Comparison of ENCODE assay signal across 24 mouse cellular contexts in genomic region chr6:148959540-148960238, GRCm38 (mm10). TPM values are rescaled to one million over a fixed set of nuclear protein-coding genes. Genes with fewer than 3 reads are reported as not detected.
A peak's percentile ranks its signal among the peaks of the same experiment; 100 is the strongest.
DNase-seq lines count a peak whose midpoint lies in the region; ATAC-seq and TF ChIP-seq lines count a peak whose summit lies in the region.
"Had no signal": no experiment of that assay in that cellular context is flagged by ENCODE, and none has a peak within 500 bp of the region (broad histone marks: within the 10 kb centered on the region; RNA-seq: fewer than 3 reads in every experiment).

No protein-coding gene starts in this region.

- no peak overlapping the region for H3K27ac ChIP-seq in kidney, postnatal 0 days
- no peak overlapping the region for H3K27ac ChIP-seq in kidney, adult 2 months (ENCODE audit: insufficient read depth, low read depth, low read length)
- H3K27ac ChIP-seq in embryonic facial prominence, embryonic 15.5 days (replicated peaks): peak overlapping the region; percentile 41; the same call in 1 of the 2 replicates
- H3K27ac ChIP-seq in limb, embryonic 14.5 days (replicated peaks; ENCODE audit: low read depth, low read length): no peak overlapping the region
- H3K27ac ChIP-seq in gastrocnemius, adult 2 months: no peak overlapping the region
- H3K27ac ChIP-seq: embryonic facial prominence, embryonic 12.5 days; forebrain, embryonic 12.5 days; heart, adult 2 months; heart, embryonic 15.5 days; hindbrain, embryonic 10.5 days; hindbrain, embryonic 14.5 days; intestine, embryonic 15.5 days had no signal

- DNase-seq in kidney, postnatal 0 days (ENCODE audit: low spot score): peak; percentile 36
- no peak for DNase-seq in kidney, adult 2 months
- peak; percentile 64 for DNase-seq in gonadal fat pad, adult 2 months (ENCODE audit: low read depth)
- DNase-seq in limb, embryonic 14.5 days (ENCODE audit: low spot score): peak; percentile 38
- no peak for DNase-seq in gastrocnemius, adult 2 months
- DNase-seq in left cerebral cortex, adult 8-10 months (ENCODE audit: low spot score in 2 of 2): no peak
- DNase-seq: adrenal gland, postnatal 25 days; cerebellum, adult 18-20 months; cerebellum, postnatal 10 days; embryo, embryonic 11 days; gastrocnemius, postnatal 36 days; heart, adult 2 months; heart, postnatal 14 days had no signal

- H3K9me3 ChIP-seq in kidney, postnatal 0 days (replicated peaks; ENCODE audit: low read length): no peaks in the 10 kb centered on the region
- H3K9me3 ChIP-seq in embryonic facial prominence, embryonic 15.5 days (replicated peaks): no peaks in the 10 kb centered on the region
- H3K9me3 ChIP-seq in limb, embryonic 14.5 days (ENCODE audit: control insufficient read depth, low read length): no peaks in the 10 kb centered on the region
- H3K9me3 ChIP-seq: embryonic facial prominence, embryonic 12.5 days; forebrain, embryonic 12.5 days; heart, embryonic 15.5 days; hindbrain, embryonic 10.5 days; intestine, embryonic 15.5 days had no signal

- no peak overlapping the region for H3K9ac ChIP-seq in kidney, postnatal 0 days (ENCODE audit: low read depth, low read length)
- H3K9ac ChIP-seq in embryonic facial prominence, embryonic 15.5 days: no peak overlapping the region
- H3K9ac ChIP-seq in limb, embryonic 14.5 days (ENCODE audit: low read depth, low read length, severe bottlenecking): no peak overlapping the region
- H3K9ac ChIP-seq: embryonic facial prominence, embryonic 12.5 days; forebrain, embryonic 12.5 days; heart, embryonic 15.5 days; hindbrain, embryonic 14.5 days; intestine, embryonic 15.5 days had no signal

- H3K36me3 ChIP-seq in kidney, postnatal 0 days (ENCODE audit: insufficient read depth, low read length): no peaks in the 10 kb centered on the region
- H3K36me3 ChIP-seq in kidney, adult 2 months (ENCODE audit: control insufficient read depth, insufficient read depth, low read length): no peaks in the 10 kb centered on the region
- no peaks in the 10 kb centered on the region for H3K36me3 ChIP-seq in embryonic facial prominence, embryonic 15.5 days
- H3K36me3 ChIP-seq in limb, embryonic 14.5 days (ENCODE audit: control insufficient read depth, insufficient read depth, low read length): no peaks in the 10 kb centered on the region
- H3K36me3 ChIP-seq: embryonic facial prominence, embryonic 12.5 days; forebrain, embryonic 12.5 days; heart, embryonic 15.5 days; hindbrain, embryonic 10.5 days; intestine, embryonic 15.5 days had no signal

- H3K4me1 ChIP-seq in kidney, postnatal 0 days (replicated peaks; ENCODE audit: insufficient read depth, low read length): no peaks in the 10 kb centered on the region
- no peaks in the 10 kb centered on the region for H3K4me1 ChIP-seq in kidney, adult 2 months (ENCODE audit: control insufficient read depth, insufficient read depth, low read length)
- H3K4me1 ChIP-seq in embryonic facial prominence, embryonic 15.5 days: no peaks in the 10 kb centered on the region
- H3K4me1 ChIP-seq in limb, embryonic 14.5 days (ENCODE audit: control insufficient read depth, insufficient read depth, low read length): peaks cover 3% of the 10 kb centered on the region; the same call in 1 of the 2 replicates
- H3K4me1 ChIP-seq: embryonic facial prominence, embryonic 12.5 days; forebrain, embryonic 12.5 days; heart, embryonic 15.5 days; hindbrain, embryonic 10.5 days; intestine, embryonic 15.5 days had no signal

- ATAC-seq in kidney, postnatal 0 days (replicated peaks; ENCODE audit: low FRiP score, low read depth): no peak
- ATAC-seq in embryonic facial prominence, embryonic 15.5 days (ENCODE audit: insufficient number of reproducible peaks, low FRiP score, low TSS enrichment, low read depth): no peak
- ATAC-seq in limb, embryonic 14.5 days (ENCODE audit: low FRiP score, low read depth): peak; percentile 68; the same call in 1 of the 2 replicates
- no peak for ATAC-seq in CD4-positive, CD25-positive, alpha-beta regulatory T cell, adult 4 months
- ATAC-seq: forebrain, embryonic 16.5 days; intestine, embryonic 15.5 days had no signal

- H3K4me3 ChIP-seq in kidney, postnatal 0 days (replicated peaks; ENCODE audit: low read depth, low read length): no peak overlapping the region
- H3K4me3 ChIP-seq in kidney, adult 2 months (ENCODE audit: insufficient read depth, low read depth, low read length): no peak overlapping the region
- H3K4me3 ChIP-seq in embryonic facial prominence, embryonic 15.5 days (replicated peaks): no peak overlapping the region
- no peak overlapping the region for H3K4me3 ChIP-seq in limb, embryonic 14.5 days (replicated peaks; ENCODE audit: low read length)
- no peak overlapping the region for H3K4me3 ChIP-seq in gastrocnemius, adult 2 months
- H3K4me3 ChIP-seq: embryonic facial prominence, embryonic 12.5 days; erythroblast, embryonic 14.5 days; forebrain, embryonic 12.5 days; heart, adult 2 months; heart, embryonic 15.5 days; hindbrain, embryonic 10.5 days; intestine, embryonic 15.5 days had no signal

- WGBS in kidney, postnatal 0 days: 48% methylated on average over 4 of the region's 4 CpGs
- WGBS in kidney, adult 2 months: 59% methylated on average over 4 of the region's 4 CpGs
- 51% methylated on average over 4 of the region's 4 CpGs for WGBS in embryonic facial prominence, embryonic 15.5 days
- WGBS in limb, embryonic 14.5 days: 16% methylated on average over 4 of the region's 4 CpGs

- no peak for TF ChIP-seq POLR2A in kidney, adult 2 months (IDR thresholded peaks at IDR 0.05; ENCODE audit: low read depth, low read length)
- TF ChIP-seq POLR2A in limb, embryonic 14.5 days (IDR thresholded peaks at IDR 0.05; ENCODE audit: borderline replicate concordance, extremely low read depth, insufficient read depth, insufficient read length): no peak

- intact Hi-C loops in gastrocnemius, adult 2 months (cut with DNase I): no loop called here

- no peaks in the 10 kb centered on the region for H3K27me3 ChIP-seq in kidney, postnatal 0 days (ENCODE audit: insufficient read depth, low read length)
- H3K27me3 ChIP-seq in kidney, adult 2 months (replicated peaks; ENCODE audit: control insufficient read depth, insufficient read depth, low read length): no peaks in the 10 kb centered on the region
- no peaks in the 10 kb centered on the region for H3K27me3 ChIP-seq in embryonic facial prominence, embryonic 15.5 days
- no peaks in the 10 kb centered on the region for H3K27me3 ChIP-seq in limb, embryonic 14.5 days (ENCODE audit: control insufficient read depth, insufficient read depth, low read length)
- H3K27me3 ChIP-seq: embryonic facial prominence, embryonic 12.5 days; forebrain, embryonic 12.5 days; heart, embryonic 15.5 days; intestine, embryonic 15.5 days had no signal

- no peak for TF ChIP-seq CTCF in kidney, postnatal 0 days (IDR thresholded peaks at IDR 0.05; ENCODE audit: low read depth)
- TF ChIP-seq CTCF in kidney, adult 2 months (conservative IDR thresholded peaks at IDR 0.05; ENCODE audit: insufficient read depth, insufficient read length, low read depth, low read length): no peak
- TF ChIP-seq CTCF in gastrocnemius, adult 2 months (IDR thresholded peaks at IDR 0.05): no peak

- no peak overlapping the region for H3K4me2 ChIP-seq in kidney, postnatal 0 days (ENCODE audit: low read length)
- H3K4me2 ChIP-seq in embryonic facial prominence, embryonic 15.5 days (replicated peaks): no peak overlapping the region
- H3K4me2 ChIP-seq in limb, embryonic 14.5 days (replicated peaks; ENCODE audit: low read depth, low read length, severe bottlenecking): no peak overlapping the region
- H3K4me2 ChIP-seq: embryonic facial prominence, embryonic 12.5 days; forebrain, embryonic 12.5 days; heart, embryonic 11.5 days; heart, embryonic 15.5 days; hindbrain, embryonic 14.5 days; intestine, embryonic 15.5 days had no signal

RNA-seq across cellular contexts. Expression of gene Sinhcaf, which starts 13.4 kb away (rescaled TPM):
- polyA plus RNA-seq in kidney, postnatal 0 days (2015; fragmentation: Nextera tagmentation; extraction: Ambion mirVana): 103 and 107 TPM in 2 replicates
- 2.4 and 4.4 TPM in 2 replicates for polyA plus RNA-seq in kidney, adult 2 months (2012; rRNA removed)
- 70.7 and 76.4 TPM in 2 replicates for polyA plus RNA-seq in embryonic facial prominence, embryonic 15.5 days (2015; fragmentation: Nextera tagmentation; extraction: Ambion mirVana)
- polyA plus RNA-seq in gonadal fat pad, adult 2 months (2012; rRNA removed): 3.6 and 5.3 TPM in 2 replicates
- 24.9 and 28.3 TPM in 2 replicates for polyA plus RNA-seq in limb, embryonic 14.5 days (2012; rRNA removed)
- 69.9 and 81.1 TPM in 2 replicates for polyA plus RNA-seq in limb, embryonic 14.5 days (2014; fragmentation: Nextera tagmentation; extraction: Ambion mirVana)
- 1 to 10 TPM; 1.2 to 2.0 TPM for total RNA-seq in gastrocnemius, adult 2 months (2021)
- total RNA-seq in left cerebral cortex, adult 8-10 months (2022): 1 to 10 TPM; 2.3 to 4.3 (median 3.4) TPM
- polyA plus RNA-seq in CD4-positive, CD25-positive, alpha-beta regulatory T cell, adult 4 months (2017; shearing (Covaris generic)): 10 to 100 TPM; 61.1 to 67.1 TPM

Comparison
In these comparisons a context has a peak if more than half of its experiments do, and no peak if none do; other contexts are left out.
1. DNase-seq: peak in kidney, postnatal 0 days (single experiment), gonadal fat pad, adult 2 months (single experiment) and limb, embryonic 14.5 days (single experiment); none in kidney, adult 2 months (single experiment), gastrocnemius, adult 2 months (single experiment) and left cerebral cortex, adult 8-10 months (0 of 2).